Mouse (Mus musculus) cerebral cortex, adult 2 months (tissue): ENCODE results near the gene Mtmr3.

ENCODE experiments used
- WGBS: fragments of 180-500 bp; shearing (Covaris S2); methylation state at CpG from one replicate; pipeline ENCODE4 v1.1.7; 2018; 5-methylcytosine and 5-hydroxymethylcytosine counted together

The Mtmr3 gene

DNA sequence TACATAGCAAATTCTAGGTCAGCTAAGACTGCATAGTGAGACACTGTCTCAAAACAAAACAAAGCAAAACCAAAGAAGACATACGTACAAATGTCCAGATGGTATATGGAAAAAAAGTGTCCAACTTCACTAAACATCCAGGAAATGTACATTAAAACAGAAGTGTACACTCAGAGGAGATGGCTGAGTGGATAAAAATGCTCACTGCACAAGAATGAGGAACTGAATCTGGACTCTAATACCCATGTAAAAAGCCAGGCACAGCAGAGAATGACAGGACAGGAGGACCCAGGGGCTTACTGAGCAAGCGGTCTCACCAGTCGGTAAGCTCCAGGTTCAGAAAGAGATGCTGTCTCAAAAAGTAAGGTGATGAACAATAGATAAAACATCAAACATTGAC lies 5.3 kb upstream of the Mtmr3 start:
- WGBS = 73% methylated on average over 3 of the region's 3 CpGs

- 93% methylated on average over 2 of the region's 2 CpGs for WGBS
Measured at GRCm38 (mm10) chr11:4598411-4598810, 3.7 kb upstream of the Mtmr3 start.

DNA sequence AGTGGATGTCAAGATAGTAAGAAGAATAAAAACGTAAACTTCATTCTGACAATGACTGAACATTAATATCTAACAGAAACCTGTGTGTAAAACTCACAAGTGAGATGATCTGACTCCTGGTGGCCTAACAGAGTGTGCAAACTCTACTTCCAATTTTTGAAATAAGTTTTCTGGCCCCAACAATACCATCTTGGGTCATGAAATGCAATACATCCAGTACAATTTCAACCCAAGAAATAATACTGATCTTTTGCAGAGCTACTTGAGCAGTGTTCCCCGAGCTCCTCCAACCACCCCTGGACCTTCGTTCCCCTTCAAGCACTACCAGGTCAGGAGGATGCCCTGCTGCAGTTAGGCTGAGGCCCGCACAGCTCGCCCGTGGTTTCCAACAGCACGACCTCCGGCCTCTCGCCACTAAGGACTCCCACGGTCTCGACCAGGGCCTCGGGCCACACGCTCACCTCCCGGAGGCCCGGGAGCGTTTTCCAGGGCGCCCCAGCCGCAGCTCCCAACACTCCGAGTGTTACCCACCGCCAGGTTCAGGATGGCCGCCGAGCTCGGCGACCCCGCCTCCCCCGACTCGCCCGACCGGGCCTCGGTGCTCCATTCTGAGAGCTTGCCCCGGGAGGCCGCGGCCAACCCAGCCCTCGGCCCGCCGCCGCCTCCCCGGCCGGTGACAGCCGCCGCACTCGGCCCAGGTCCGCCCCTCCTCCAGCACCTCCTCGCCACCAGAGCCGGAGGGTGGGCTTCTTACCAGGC lies 635 bp downstream of the Mtmr3 start:
- 1% methylated on average over 45 of the region's 45 CpGs for WGBS

- 5% methylated on average over 5 of the region's 5 CpGs for WGBS
Measured at GRCm38 (mm10) chr11:4593491-4593848, 1.2 kb downstream of the Mtmr3 start.

DNA sequence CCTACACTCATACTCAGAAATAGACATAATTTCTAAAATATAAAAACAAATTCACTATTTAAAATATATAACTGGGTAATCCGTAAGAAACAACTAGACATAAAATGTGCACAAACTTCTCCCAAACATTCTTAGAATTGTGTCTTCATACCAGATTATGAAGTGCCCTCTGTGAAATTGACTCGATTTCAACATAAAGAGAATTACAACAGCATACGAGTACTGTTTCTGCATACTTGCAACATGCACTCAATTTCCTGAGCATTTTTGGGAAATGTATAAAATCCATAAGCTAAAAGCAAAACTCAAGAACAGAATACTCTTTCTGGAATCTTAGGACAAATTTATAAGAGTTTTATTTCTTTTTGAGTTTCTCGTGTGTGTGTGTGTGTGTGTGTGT lies 2.9 kb downstream of the Mtmr3 start:
- WGBS = 61% methylated on average over 4 of the region's 4 CpGs

DNA sequence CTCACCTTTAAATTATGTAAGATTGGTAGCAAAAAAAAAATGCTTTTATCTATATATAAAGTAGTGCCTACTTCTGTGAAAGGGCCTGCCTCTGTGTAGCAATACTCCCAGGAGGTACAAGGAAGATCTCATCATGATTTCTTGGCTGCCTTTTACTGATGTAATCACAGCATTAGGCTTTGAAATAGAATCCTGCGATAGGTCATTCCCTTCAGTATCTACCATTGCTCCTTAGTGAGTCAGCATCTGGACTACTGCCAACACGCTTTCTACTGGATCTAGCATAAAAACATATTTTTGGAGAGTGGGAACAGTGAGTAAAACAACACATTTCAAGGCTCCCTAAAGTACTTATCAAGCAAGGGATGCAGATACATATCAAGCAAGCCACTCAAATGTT lies 16.0 kb downstream of the Mtmr3 start:
- 30% methylated on average over 2 of the region's 2 CpGs for WGBS

- WGBS = 88% methylated on average over 2 of the region's 2 CpGs
Measured at GRCm38 (mm10) chr11:4577079-4577478, 17.6 kb downstream of the Mtmr3 start.

GRCm38 (mm10) chr11:4576090-4576732 lies 18.5 kb downstream of the Mtmr3 start:
- 84% methylated on average over 2 of the region's 2 CpGs for WGBS

DNA sequence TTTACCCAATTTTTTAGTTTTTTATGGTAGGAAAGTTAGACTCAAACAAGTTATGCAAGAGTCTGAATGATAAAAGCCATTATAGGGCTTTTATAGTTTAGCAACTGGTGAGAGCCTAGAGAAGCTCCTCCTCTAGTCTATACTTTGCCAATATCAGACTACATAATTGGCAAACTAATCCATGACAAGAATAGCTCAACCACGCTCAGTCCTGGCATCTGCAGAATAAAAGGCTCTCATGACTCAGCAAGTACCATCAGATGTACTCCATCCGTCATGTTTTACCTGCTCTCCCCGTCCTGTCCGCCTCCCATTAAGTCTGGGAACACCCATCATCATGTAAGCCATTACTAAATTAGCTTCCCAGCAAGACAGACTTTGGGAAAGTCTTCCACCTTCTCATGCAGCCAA lies 23.2 kb downstream of the Mtmr3 start:
- WGBS = 22% methylated on average over 4 of the region's 4 CpGs

- 94% methylated on average over 6 of the region's 6 CpGs for WGBS
Measured at GRCm38 (mm10) chr11:4566333-4566732, 28.3 kb downstream of the Mtmr3 start.

DNA sequence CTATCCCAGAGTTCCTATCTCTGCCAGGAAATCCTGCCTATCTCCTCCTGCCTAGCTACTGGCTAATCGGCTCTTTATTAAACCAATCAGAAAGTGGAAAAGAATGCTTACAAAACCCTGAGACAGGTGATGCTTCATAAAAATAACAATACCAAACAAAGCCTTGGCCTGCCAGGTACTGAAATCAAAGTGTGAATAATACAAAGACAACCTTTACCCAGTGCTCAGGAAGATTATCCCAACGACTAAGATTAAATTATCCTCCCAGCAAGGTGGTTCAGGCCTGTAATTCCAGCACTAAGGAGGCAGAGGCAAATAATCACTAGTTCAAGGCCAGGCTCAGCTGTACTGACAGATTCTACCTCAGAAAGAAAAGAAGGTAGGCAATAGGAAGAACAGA lies 29.1 kb downstream of the Mtmr3 start:
- WGBS = 79% methylated on average over 2 of the region's 2 CpGs

GRCm38 (mm10) chr11:4553274-4554063 lies 41.2 kb downstream of the Mtmr3 start:
- 81% methylated on average over 2 of the region's 2 CpGs for WGBS

- WGBS = 94% methylated on average over 4 of the region's 4 CpGs
Measured at GRCm38 (mm10) chr11:4547569-4547968, 47.1 kb downstream of the Mtmr3 start.

GRCm38 (mm10) chr11:4545976-4546375 lies 48.7 kb downstream of the Mtmr3 start:
- 82% methylated on average over 3 of the region's 3 CpGs for WGBS

DNA sequence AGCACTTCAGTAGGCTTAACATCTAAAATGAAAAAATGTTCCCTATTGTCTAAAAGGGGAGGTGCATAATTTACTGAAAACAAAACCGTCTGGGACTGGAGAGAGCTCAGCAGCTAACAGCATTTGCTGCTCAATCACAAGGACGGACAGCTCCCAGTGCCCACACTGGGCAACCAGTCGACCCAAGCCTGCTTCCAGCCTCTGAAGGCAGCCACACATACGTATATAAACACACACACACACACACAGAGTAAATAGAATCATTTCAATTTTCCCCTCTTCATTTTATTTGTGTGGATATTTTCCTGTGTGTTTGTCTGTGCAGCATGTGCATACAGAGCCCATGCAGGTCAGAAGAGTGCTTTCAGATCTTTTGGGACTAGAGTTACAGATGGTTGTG lies 49.3 kb downstream of the Mtmr3 start:
- 46% methylated on average over 4 of the region's 4 CpGs for WGBS

DNA sequence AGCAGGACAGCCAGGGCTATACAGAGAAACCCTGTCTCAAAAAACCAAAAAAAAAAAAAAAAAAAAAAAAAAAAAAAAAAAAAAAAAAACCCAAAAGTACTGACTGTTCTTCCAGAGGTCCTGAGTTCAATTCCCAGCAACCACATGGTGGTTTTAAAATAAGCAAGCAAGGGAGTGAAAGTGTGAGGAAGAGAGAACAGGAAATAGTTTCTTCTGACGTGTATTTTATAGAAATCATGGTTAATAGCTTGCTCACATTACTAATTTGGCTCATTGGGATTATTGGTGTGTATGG lies 50.1 kb downstream of the Mtmr3 start:
- 96% methylated on average over 1 of the region's 1 CpGs for WGBS

DNA sequence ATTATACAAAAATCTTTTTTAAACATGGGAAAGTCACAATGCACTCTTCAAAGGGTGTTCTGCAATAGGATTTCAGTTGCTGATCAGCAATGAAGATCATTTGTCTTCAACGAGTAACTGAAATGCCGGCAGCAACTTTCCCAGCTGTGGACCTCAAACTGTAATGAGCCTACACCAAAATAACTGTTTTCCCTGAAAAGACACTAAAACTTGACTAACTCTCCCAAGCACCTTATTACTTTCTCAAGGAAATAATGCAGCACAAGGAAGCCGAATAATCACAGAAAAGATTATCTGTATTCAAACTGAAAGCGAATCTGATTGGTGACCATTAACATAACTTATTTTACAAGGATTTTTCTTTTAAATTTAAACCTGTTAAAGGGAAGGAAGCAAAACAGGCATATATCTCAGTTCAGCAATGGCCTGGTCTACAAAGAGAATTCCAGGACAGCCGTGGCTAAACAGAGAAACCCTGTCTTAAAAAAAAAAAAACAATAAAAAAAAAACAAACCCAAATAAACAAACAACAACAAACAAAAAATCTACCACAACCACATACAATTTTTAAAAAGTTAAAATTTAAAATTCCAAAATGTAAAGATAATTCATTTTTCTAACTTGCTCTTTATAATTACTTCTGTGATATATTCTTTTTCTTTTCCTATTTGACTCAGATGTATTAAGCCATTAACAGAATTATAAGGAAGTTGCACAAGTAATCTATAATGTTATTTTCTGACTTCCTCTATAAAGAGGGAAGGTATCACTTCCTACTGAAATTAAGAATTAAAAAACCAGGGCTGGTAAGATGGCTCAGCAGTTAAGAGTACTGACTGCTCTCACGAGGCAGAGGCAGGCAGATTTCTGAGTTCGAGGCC lies 50.7 kb downstream of the Mtmr3 start:
- 74% methylated on average over 7 of the region's 7 CpGs for WGBS

- WGBS = 92% methylated on average over 2 of the region's 2 CpGs
Measured at GRCm38 (mm10) chr11:4543040-4543551, 51.6 kb downstream of the Mtmr3 start.

- 77% methylated on average over 1 of the region's 1 CpGs for WGBS
Measured at GRCm38 (mm10) chr11:4536645-4537044, 58.0 kb downstream of the Mtmr3 start.

- 76% methylated on average over 3 of the region's 3 CpGs for WGBS
Measured at GRCm38 (mm10) chr11:4527132-4527531, 67.5 kb downstream of the Mtmr3 start.

- 91% methylated on average over 6 of the region's 6 CpGs for WGBS
Measured at GRCm38 (mm10) chr11:4522142-4522664, 72.5 kb downstream of the Mtmr3 start.
